Mouse (Mus musculus) limb, embryonic 10.5 days (tissue): ENCODE data around the gene Pdcd4. TPM values are rescaled to one million over a fixed set of nuclear protein-coding genes. Genes with fewer than 3 reads are reported as not detected.
A peak's percentile ranks its signal among the peaks of the same experiment; 100 is the strongest.
"Not testable (repeated sequence)": the region's sequence is repeated elsewhere in the genome, so short reads cannot be mapped to it uniquely, and the experiment has no call there.

ENCODE experiments used
- DNase-seq: peaks from one replicate; pipeline ENCODE4 v3.0.0-alpha.2; 2017; ENCODE audit warnings: low spot score
- H3K27ac ChIP-seq: fragments of 300-500 bp; sonication (generic); 2 replicates; pipeline ENCODE4 v1.5.1; 2016; ENCODE audit warnings: mild to moderate bottlenecking
- H3K27me3 ChIP-seq: fragments of 300-500 bp; sonication (generic); 2 replicates; pipeline ENCODE4 v1.6.1; 2016; ENCODE audit warnings: low read depth, mild to moderate bottlenecking; ENCODE audit not compliant: poor library complexity, severe bottlenecking
- H3K36me3 ChIP-seq: fragments of 300-500 bp; sonication (generic); 2 replicates; pipeline ENCODE4 v1.6.1; 2016; ENCODE audit warnings: mild to moderate bottlenecking, moderate library complexity
- H3K4me1 ChIP-seq: fragments of 300-500 bp; sonication (generic); 2 replicates; pipeline ENCODE4 v1.6.1; 2016
- H3K4me3 ChIP-seq: fragments of 300-500 bp; sonication (generic); 2 replicates; pipeline ENCODE4 v1.5.1; 2016; ENCODE audit warnings: mild to moderate bottlenecking, moderate library complexity
- H3K9me3 ChIP-seq: fragments of 300-500 bp; sonication (generic); replicated peaks from 2 replicates; pipeline ENCODE4 v1.6.1; 2016; ENCODE audit warnings: mild to moderate bottlenecking
- WGBS: fragments of 180-500 bp; shearing (Covaris S2); methylation state at CpG from one replicate; pipeline ENCODE4 v1.1.7; 2016; 5-methylcytosine and 5-hydroxymethylcytosine counted together
- polyA plus RNA-seq: library from polyadenylated mRNA; unstranded; fragments of >200 nt; fragmentation: Nextera tagmentation; extraction: Ambion mirVana; gene quantifications from 2 replicates; pipeline ENCODE4 v1.2.1, GENCODE M21; 2016

Gene Pdcd4
- polyA plus RNA-seq, 1 experiment from 2014 or later: 56.1 TPM

DNA sequence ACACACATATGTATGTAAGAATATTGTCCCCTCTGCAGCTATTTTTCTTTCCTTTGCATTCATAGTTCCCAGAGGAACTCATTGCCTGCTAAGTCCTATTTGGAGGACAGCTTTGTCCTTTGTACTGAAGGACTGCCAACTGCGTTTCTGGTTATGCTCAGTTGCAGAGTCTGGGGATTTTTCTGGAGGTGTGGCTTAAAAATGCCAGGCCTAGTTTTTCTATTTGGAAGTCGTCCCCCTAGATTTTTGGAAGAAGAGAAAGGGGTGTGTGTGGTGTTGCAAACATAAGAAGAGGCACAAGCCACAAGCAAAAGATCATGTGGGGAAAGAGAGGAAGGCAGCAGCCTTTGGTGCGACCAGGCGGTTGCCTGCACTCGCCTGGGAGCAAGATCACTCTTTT lies 6.0 kb downstream of the Pdcd4 start:
- no peak for DNase-seq
- Histone ChIP-seq H3K27me3 (no peaks in the 10 kb centered on the region), H3K4me1 (peaks cover 25% of the 10 kb centered on the region), H3K4me3 (no peak overlapping the region), H3K27ac (no peak overlapping the region), H3K36me3 (no peaks in the 10 kb centered on the region), H3K9me3 (no peaks in the 10 kb centered on the region)
- WGBS: 81% methylated on average over 5 of the region's 5 CpGs

DNA sequence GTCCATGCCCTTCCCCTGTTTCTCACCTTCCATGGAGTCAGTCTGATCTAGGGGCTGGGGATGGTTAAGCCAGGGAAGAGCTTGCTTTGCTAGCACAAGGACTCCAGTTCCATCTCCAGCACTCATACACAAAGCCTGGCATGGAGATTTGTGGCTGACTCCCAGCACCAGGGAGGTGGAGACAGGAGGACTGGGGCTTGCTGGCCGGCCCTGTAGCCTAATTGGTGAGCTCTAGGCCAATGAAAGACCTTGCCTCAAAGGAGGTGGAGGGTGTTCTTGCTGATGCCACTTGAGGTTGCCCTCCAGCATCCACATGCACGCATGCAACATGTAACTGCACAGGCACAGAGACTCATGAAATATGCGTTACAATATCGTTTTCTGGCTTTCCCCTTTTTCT lies 6.5 kb downstream of the Pdcd4 start:
- no peak for DNase-seq
- Histone ChIP-seq H3K4me3 (no peak overlapping the region), H3K27ac (no peak overlapping the region), H3K36me3 (no peaks in the 10 kb centered on the region), H3K9me3 (no peaks in the 10 kb centered on the region), H3K27me3 (no peaks in the 10 kb centered on the region), H3K4me1 (peaks cover 20% of the 10 kb centered on the region)
- 73% methylated on average over 4 of the region's 4 CpGs for WGBS

DNA sequence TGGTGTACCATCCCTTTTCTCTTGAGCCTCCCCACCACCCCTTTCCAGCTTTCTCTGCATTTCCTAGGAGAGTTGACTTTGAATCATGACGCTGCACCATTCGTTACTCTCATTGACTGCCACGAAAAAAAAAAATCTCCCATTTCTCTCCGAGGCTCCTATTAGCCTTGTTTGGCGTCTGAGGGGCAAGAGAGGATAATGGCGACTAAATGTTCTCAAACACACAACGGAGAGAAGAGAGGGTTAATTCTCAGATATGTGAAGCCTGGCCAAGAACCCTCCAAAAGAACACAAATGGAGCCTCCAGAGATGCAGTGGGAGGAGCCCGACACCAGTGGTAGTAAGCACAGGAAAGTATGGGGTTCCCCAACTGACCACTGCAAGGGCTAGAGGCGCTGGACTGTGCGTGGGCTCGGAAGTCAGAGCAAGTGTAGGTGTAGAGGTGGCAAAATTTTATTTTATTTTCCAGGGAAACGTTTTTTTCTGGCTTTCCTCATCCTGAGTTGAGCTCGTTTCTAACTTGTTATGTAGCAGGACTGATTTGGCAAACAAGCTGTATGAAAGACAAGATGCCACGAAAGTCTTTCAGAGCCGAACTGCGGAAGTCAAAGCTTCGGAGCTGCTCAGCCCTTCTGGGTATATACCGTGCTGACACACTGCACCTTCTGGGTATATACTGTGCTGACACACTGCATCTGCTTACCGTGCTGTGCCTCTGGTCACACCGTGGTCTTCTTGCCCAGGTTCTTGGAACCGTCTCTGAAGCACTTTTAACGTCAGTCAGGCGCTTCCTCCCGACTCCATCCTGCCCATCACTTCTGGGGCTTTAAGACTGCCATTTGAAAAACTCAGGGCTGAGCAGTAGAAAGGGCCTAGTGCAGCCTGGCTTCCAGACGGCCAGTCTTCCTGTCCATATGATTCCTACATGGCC lies 7.2 kb downstream of the Pdcd4 start:
- Histone ChIP-seq H3K36me3 (no peaks in the 10 kb centered on the region), H3K4me1 (peaks cover 16% of the 10 kb centered on the region), H3K4me3 (no peak overlapping the region), H3K27ac (no peak overlapping the region), H3K9me3 (no peaks in the 10 kb centered on the region), H3K27me3 (no peaks in the 10 kb centered on the region)
- 87% methylated on average over 25 of the region's 25 CpGs for WGBS
- no peak for DNase-seq

DNA sequence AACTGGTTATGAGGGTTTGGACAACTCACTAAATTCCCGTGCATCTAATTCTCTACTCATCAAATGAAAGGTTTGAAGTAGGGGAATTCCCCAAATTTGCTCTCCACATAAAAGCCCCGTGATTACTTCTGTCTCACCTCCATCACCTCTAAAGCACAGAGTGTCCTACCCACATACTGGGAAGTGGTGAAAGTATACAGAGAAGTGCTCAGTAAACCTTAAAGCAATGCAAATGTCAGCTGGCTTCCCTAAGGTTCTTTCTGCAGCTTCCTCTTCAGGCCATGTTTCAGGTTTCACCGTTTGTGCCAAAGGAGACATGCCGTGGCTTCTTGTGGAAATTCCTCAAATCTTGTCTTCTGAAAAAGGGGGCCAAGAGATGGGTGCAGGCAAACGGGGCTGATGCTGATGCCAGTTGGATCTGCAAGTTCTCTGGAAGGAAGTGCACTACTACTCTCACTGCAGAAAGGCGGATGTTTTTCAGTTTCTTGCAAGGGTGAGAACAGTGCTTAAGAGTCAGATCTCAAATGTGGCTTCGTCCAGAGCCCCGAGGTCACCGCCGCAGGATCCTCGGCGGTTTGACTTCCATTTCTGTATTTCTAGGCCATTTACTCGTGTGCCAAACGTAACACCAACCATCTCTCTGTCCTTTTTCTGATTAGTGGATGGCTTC lies 8.0 kb downstream of the Pdcd4 start:
- H3K9me3 ChIP-seq: no peaks in the 10 kb centered on the region
- H3K27ac ChIP-seq: no peak overlapping the region
- no peak for DNase-seq
- no peak overlapping the region for H3K4me3 ChIP-seq
- 86% methylated on average over 14 of the region's 14 CpGs for WGBS
- no peaks in the 10 kb centered on the region for H3K27me3 ChIP-seq
- H3K4me1 ChIP-seq: peaks cover 20% of the 10 kb centered on the region
- no peaks in the 10 kb centered on the region for H3K36me3 ChIP-seq

DNA sequence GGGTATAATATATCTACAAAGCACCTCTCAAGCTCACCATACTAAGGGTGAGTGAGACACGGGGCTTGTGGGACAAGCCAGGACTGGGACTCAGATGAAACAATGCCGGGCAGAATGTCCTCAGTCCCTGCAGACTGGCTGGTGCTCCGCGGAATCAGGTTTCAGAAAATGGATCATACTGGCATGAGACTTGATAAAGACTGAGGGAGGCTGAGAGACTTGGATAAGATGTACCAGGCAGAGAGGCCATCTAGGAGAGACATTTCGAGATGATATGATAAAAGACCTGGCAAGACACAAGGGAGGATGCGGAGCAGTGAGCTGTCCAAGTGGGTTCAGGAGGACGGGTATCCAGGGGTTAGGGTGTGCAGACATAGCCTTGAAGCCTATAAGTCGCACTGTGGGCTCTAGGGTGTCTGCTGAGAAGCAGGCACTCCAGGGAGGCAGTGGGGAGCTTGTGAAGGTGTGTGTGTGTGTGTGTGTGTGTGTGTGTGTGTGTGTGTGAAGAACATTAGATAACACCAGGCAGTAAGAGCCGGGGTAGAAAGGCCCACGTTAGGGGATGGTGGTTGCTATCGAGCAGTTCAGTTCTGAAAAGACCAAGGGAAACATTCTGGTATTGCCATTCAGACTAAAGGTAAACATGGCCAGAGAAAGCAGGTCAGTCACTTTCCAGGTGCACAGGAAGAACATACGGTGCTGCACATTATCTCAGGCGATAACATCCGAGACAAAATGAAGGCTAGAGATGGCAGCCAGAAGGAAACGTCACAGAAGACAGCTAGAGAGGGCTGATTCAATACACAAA lies 10.1 kb downstream of the Pdcd4 start:
- no peaks in the 10 kb centered on the region for H3K9me3 ChIP-seq
- H3K4me1 ChIP-seq: peaks cover 23% of the 10 kb centered on the region
- peak overlapping the region; percentile 97 for H3K4me3 ChIP-seq
- H3K36me3 ChIP-seq: no peaks in the 10 kb centered on the region
- H3K27ac ChIP-seq: peak overlapping the region; percentile 94
- DNase-seq: peak; percentile 30
- no peaks in the 10 kb centered on the region for H3K27me3 ChIP-seq
- 64% methylated on average over 15 of the region's 15 CpGs for WGBS

DNA sequence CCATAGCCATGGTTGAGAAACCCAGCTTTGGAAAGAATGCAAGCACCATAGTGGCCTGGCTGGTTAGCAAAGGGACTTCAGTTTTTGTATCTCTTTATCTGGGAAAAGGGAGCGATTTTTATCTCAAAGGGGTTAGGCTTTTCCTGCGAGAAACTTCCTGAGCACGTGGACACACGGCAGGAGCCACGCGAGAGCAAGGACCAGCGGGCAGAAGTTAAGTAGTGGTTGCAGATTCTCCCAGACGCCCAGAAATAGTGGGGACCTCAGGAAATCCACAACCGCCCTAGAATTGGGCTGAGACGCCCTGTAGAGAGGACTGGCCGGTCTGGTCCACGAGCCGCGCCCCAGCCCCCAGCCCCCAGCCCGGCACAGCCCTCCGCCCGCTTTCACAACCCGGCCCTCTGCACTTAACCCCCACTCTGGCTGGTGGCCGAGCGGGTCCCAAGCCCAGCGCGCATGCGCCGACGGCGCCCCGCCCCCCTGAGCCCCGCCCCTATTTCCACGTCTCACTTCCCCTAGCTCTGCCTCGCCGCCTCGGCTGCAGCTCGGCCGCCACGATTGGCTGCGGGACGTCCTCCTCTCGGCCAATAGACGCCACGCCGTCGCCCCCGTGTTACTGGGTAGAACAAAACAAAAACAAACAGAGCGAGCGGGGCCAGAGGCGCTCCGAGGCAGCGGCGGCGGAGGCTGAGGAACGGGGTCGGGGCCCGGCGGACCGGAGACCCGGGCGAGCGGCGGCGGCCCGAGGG lies 10.9 kb downstream of the Pdcd4 start:
- peaks cover 23% of the 10 kb centered on the region for H3K4me1 ChIP-seq
- no peaks in the 10 kb centered on the region for H3K27me3 ChIP-seq
- peak; percentile 100 for DNase-seq
- H3K9me3 ChIP-seq: no peaks in the 10 kb centered on the region
- WGBS: 1% methylated on average over 60 of the region's 61 CpGs
- peak overlapping the region; percentile 94 for H3K27ac ChIP-seq
- peak overlapping the region; percentile 97 for H3K4me3 ChIP-seq
- no peaks in the 10 kb centered on the region for H3K36me3 ChIP-seq

DNA sequence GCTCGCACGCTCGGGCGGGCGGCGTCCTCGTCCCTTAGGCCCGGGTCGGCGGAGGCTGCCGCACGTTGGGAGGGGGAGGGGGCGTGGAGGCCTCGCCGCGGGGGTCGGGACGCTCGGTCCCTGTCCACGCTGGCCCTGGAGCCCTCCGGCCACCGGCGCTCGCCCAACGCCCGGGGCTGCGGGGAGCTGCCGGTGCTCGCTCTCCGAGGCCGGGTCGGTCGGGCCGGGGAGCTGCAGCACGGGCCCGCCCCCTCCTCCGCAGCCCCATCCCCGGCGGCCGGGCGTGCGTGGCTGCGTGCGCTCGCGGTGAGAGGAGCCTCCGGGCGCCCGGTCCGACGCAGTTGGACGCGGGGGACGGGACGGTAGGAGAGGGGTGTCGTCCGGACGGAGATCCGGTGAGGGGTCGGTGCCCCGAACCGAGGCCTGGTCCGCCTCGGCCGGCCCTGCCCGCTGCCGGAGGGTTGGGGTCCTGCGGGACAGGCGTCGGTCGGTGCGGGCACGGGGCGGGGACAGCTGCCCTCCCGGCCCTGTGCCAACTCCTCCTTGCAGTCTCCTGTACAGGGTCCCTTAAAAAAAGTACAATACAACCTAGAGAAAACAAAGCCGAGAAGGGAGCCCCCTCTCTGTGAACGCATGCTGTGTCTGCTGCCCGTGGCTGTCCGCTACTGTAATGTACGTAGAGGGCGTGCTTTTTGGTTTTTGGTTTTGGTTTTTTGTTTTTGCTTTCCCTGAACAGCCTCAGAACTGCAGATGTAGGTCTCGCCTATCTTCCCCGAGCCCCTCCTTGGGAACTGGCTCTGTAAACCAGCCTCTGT lies 11.7 kb downstream of the Pdcd4 start:
- H3K9me3 ChIP-seq: no peaks in the 10 kb centered on the region
- peaks cover 18% of the 10 kb centered on the region for H3K4me1 ChIP-seq
- H3K4me3 ChIP-seq: peak overlapping the region; percentile 97
- no peaks in the 10 kb centered on the region for H3K27me3 ChIP-seq
- peak overlapping the region; percentile 94 for H3K27ac ChIP-seq
- no peaks in the 10 kb centered on the region for H3K36me3 ChIP-seq
- whole genome bisulfite sequencing: under 1% methylated on average over 80 of the region's 83 CpGs
- peak; percentile 72 for DNase-seq

DNA sequence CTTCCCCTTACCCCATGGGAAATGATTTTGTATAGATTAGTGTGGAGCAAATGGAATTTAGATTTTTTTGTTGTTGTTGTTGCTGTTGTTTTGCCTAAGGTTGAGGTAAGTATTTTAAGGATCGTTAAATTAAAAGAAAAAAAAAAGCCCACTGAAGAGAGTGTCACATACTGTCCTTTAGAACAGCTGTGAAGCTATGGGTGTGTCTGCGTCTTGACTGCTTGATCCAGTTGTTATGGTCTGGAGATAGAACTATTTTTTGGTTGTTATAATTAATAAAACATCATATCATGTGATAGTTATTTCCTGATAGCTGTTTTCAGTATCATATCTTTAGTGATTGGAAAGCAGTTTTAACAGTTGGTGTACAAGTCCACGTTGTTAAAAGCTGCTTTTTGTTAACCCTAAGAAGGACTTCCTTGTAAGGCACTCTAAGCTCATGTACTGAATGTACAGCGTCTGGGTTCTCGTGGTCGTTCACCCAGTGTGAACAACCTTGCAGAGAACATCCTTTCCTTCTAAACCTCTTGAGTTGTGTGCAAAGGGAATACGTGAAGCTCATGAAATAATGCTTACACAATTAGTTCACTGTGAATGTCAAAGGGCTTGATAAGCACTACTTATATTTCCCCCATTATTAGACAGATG lies 12.9 kb downstream of the Pdcd4 start:
- H3K4me3 ChIP-seq: peak overlapping the region; percentile 97
- no peaks in the 10 kb centered on the region for H3K27me3 ChIP-seq
- H3K9me3 ChIP-seq: no peaks in the 10 kb centered on the region
- 85% methylated on average over 7 of the region's 7 CpGs for WGBS
- peaks cover 18% of the 10 kb centered on the region for H3K4me1 ChIP-seq
- no peak overlapping the region for H3K27ac ChIP-seq
- H3K36me3 ChIP-seq: peaks cover 10% of the 10 kb centered on the region; the same call in 1 of the 2 replicates
- no peak for DNase-seq

DNA sequence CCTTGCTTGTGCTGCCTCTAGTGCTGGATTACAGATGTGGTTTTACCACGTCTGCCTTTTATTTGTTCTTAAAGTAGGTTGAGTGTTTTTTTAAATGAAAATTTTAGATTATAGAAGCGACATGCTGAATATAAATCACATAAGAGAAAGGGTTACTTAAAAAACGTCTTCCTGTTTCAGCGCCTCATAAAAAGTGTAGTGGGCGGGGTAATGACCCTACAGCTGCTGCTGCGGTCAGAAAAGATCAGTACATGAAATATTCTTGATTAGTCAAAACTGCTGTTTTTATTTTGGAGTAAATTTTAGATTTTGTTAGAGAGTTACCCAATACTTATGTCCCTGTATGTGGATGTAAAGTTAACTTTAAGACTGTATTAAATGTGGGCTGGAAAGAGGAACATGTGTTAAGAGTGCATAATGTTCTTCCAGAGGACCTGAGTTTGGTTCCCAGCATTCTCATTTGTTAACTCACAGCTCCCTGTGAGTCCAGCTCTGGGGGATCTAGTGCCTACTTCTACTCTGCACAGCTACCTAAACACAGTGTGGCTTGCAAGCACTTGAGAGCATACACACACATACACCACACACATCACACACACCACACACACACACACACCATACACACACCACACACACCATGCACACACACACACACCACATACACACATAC lies 14.1 kb downstream of the Pdcd4 start:
- Histone ChIP-seq H3K9me3 (no peaks in the 10 kb centered on the region), H3K27ac (no peak overlapping the region), H3K4me1 (peaks cover 18% of the 10 kb centered on the region), H3K27me3 (no peaks in the 10 kb centered on the region), H3K4me3 (no peak overlapping the region), H3K36me3 (peaks cover 19% of the 10 kb centered on the region)
- DNase-seq: no peak
- 61% methylated on average over 6 of the region's 6 CpGs for WGBS

DNA sequence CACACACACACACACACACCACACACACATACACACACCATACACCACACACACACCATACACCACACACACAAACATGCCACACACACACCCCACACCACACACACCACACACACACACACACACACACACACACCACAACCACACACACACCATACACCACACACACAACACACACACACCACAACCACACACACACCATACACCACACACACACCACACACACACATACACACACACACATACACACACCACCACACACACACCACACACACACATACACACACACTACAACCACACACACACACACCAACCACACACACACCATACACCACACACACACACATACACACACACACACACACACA lies 14.7 kb downstream of the Pdcd4 start:
- H3K27ac ChIP-seq, H3K9me3 ChIP-seq, H3K4me3 ChIP-seq, H3K27me3 ChIP-seq, DNase-seq: not testable (repeated sequence)
- Histone ChIP-seq H3K4me1 (peaks cover 18% of the 10 kb centered on the region), H3K36me3 (peaks cover 23% of the 10 kb centered on the region)

DNA sequence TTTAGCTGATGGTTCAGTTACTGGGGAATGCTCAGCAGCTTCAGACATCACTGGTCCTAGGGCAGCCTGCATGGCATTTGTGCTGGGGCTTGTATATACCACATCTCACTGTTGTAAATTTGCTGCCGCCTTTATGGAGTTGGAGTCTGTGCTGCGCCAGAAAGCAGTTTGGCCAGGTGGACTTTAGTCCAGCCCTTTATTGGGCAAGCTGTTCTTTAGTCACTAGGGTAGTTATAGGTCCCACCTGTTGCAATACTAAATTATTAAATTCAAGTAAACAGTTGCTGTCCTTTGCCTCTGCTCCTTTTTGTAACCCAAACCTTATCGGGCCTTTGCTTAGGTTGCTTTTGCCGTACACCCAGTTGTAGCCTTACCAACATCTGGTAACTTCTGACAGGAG lies 22.9 kb downstream of the Pdcd4 start:
- 96% methylated on average over 4 of the region's 4 CpGs for WGBS
- Histone ChIP-seq H3K9me3 (no peaks in the 10 kb centered on the region), H3K27me3 (no peaks in the 10 kb centered on the region), H3K36me3 (peaks cover 84% of the 10 kb centered on the region), H3K4me3 (no peak overlapping the region), H3K27ac (no peak overlapping the region), H3K4me1 (no peaks in the 10 kb centered on the region)
- DNase-seq: no peak
